Mouse (Mus musculus) lung, postnatal 14 days (tissue): ENCODE results near the gene Gas7.

ENCODE experiments used
- DNase-seq: peaks from one replicate; pipeline ENCODE4 v3.0.0; 2021

The Gas7 gene

GRCm38 (mm10) chr11:67536413-67536812, 81.2 kb downstream of the Gas7 start:
- no peak for DNase-seq

DNA sequence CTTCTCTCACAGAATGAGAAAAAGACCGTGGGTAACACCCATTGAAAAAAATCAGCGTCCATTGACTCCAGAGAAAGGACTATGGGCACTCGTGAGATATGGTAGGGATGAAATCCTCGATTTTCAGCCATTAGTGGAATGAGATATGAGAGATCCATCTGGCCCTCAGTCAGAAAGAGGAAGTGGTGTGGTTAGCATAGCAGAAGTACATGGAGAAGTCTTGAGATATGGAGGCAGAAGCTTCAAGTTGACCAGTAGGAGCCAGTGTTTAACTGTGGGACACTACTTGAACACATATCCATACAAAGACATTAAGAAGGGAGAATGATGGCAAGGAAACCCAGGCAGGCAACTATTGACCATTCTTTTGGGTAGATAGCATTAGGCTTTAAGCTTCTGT, 82.1 kb downstream of the Gas7 start:
- no peak for DNase-seq

GRCm38 (mm10) chr11:67538557-67538956, 83.3 kb downstream of the Gas7 start:
- DNase-seq: no peak

DNA sequence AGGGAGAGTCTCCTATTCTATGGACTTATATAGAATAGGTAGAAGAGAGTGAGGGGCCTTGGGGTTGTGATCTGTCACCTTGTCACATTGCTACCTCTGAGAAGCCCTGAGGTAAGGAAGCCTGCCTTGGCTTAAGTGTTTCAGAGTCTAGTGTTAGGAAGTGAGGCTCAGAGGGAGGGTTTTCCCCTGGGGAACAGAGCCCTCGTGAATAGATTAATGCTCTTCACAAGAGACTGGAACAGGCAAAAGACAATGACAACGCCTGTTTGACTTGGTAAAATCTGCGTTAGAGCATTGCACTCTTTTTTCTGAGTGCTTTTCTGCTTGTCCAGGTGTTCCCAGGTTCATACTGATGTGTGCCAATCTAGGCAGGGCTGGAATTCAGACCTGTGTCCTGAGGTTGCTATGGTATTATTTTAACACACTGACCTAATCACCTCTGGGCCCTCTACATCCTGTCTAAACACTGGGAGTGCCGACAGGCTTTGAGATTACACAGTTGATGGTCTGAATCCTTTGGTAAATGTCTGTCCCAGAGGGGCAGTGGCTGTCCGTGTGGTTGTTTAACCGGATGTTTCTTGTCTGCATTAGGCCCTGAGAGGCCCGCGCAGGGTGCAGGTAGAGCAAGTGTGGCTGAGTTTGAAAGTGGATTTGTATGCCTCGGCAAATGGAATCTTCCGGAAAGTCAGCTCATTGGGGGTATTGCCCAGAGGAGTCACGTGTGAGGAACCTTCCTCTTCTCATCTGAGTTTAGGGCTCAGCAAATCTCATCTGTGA, 89.6 kb downstream of the Gas7 start:
- DNase-seq: no peak

GRCm38 (mm10) chr11:67546582-67546981, 91.3 kb downstream of the Gas7 start:
- no peak for DNase-seq

DNA sequence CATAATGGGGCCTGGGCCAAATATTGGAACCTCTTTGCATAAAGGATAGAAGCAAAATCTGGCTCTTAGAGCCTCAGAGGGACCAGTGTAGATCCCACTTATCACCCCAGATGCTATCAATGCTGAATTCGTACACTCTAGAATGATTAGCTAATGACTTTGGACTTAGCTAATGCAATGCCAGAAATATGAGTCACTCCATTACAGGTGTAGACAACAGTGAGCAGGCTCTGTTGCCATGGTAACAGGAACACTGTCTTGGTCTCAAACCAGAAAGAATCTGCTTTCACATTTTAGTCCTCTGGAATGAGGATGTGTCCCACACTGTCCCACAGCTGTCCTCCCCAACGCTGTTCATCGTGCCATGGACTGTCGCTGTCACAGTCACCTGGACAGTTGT, 94.1 kb downstream of the Gas7 start:
- no peak for DNase-seq

GRCm38 (mm10) chr11:67549762-67550488, 94.7 kb downstream of the Gas7 start:
- no peak for DNase-seq

- DNase-seq: no peak
Observed at GRCm38 (mm10) chr11:67552400-67552799, 97.2 kb downstream of the Gas7 start.

DNA sequence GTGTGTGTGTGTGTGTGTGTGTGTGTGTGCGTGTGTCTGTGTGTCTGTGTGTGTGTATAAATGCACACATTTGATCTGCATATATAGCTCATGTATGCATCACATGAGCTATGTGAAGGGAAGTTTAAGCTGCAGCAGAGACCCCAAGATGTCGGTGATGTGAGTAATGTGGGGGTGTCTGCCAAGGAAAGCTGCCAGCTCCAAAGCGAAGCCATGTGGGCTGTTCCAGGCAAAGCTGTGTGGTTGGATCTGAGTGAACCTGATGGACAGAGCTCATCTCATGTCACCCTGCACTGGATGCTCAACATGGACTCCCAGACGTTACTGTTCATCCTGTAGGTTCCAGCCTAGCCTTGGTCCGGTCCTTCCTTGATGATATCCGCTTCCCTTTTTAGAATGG, 99.0 kb downstream of the Gas7 start:
- no peak for DNase-seq

DNA sequence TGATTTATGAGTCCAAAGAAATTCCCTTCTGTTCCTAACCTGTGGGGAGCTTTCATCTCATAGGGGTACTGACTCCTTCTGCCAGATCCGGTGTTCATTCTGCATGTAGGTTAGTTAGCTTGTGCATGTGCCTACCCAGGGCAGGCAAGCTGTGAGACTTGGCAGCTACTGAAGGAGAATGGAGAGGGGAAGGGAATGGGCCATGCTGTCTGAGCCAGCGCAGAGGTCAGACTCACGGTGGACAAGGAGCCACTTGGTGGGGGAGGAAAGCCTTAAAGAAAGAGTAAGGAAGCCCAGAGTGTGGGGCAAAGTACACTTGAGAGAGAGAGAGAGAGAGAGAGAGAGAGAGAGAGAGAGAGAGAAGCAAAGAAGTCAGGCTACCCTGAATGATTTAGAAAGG, 101.1 kb downstream of the Gas7 start:
- no peak for DNase-seq

DNA sequence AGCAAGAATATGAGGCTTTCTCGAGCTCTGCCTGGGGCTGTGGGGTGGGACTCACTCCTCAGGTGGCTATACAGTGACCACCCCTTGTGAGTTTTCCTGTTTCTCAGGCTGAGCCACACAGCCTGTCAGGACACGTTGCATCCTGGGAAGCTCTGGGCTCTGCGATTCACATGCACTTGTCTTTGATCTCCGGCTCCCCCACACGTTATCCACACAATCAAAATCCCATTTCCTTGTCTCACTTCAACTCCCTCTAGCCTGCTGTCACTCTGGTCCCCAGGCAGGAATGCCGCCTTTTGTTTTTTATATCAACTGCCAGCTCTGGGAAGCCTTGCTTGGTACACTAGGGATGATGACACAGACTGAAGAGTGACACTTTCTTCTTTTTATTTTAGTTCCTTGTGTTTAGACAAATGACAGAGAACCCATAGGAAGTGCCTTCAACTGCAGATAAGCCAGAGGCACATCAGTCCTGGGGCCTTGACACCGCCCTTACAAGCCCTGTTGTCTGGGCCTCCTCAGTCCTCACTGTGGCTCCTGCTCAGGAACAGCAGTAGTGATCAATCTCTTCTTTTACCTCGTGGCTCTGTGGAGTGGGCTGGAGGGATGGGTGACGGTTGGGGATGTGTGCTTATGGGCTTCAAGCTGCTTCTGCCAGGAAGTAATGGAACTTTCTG, 103.7 kb downstream of the Gas7 start:
- peak; percentile 27 for DNase-seq

DNA sequence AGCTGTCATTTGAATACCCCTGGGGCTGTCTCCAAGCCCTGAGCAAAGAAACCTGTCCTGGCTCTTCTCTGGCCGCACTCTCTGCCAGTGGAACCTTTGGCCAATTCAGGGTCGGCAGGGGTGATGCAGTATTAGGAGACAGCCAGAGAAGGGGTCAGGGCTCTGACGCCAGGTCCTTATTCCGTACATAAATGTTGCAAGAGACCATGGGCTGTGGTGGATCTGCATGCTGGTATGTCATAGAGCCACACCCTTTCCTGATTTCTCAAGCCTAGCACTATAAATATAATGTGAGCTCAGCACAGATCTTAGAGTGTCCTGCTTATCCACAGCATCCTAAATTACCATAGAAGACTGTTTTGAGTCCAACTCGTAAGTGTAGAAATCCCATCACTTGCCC, 104.3 kb downstream of the Gas7 start:
- DNase-seq: peak; percentile 32

DNA sequence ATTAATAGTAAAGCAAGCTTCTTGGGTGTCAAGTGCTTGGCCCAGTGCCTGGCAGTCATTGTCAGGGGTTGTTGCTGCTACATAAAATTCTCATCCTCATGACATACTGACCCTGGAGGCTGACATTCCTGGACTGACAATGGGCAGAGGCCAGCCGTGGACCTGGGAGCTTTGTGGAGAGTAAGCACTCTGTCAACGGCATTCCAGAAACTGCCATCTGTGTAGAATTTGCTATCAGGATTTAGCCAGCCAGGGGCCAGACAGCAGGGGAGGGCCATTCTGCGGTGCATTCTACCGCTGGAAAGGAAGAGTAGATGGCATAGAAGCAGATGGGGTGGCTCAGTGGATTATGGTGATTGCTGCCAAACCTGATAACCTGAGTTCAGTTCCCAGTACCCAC, 106.4 kb downstream of the Gas7 start:
- no peak for DNase-seq

- DNase-seq: no peak
Observed at GRCm38 (mm10) chr11:67563141-67563540, 107.9 kb downstream of the Gas7 start.

GRCm38 (mm10) chr11:67564003-67564637, 108.9 kb downstream of the Gas7 start:
- DNase-seq: no peak

DNA sequence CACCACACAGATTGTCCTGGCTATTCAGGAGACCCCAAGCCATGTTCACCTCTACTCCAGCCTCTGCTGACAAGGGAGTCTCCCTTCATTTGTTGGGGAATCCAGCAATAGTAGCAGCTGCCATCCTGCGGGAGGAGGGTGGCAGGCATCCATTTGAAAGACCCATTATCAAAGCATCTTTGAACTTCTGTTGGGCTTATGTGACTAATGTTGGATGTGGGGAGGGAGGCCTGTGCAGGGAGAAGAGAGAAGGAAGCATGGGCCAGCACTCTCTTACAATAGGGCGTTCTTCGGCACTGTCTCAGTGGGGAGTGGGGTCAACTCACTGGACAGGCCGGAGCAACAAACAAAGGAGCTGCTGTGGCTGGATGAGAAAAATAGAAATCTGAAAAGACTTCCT, 110.3 kb downstream of the Gas7 start:
- DNase-seq: no peak

DNA sequence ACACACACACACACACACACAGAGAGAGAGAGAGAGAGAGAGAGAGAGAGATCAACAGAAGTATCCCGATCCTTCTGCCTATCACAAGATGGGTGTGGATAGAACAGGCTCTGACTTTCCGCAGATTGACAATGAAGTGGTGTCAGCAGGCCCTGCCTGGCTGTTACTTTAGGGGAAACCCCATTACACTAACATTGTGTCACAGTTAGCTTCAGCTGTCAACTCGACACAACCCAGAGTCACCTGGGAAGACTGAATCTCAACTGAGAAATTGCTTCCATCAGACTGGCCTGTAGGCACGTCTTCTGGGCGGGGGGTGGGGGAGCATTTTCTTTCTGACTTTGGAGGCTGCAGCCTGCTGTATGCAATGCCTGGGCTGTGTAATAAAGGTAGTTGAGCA, 111.5 kb downstream of the Gas7 start:
- DNase-seq: no peak

GRCm38 (mm10) chr11:67567184-67567583, 111.9 kb downstream of the Gas7 start:
- no peak for DNase-seq

GRCm38 (mm10) chr11:67567991-67568390, 112.8 kb downstream of the Gas7 start:
- DNase-seq: no peak

GRCm38 (mm10) chr11:67568815-67569214, 113.6 kb downstream of the Gas7 start:
- DNase-seq: no peak

- peak; percentile 33 for DNase-seq
Observed at GRCm38 (mm10) chr11:67570947-67571346, 115.7 kb downstream of the Gas7 start.

GRCm38 (mm10) chr11:67574344-67574743, 119.1 kb downstream of the Gas7 start:
- DNase-seq: no peak

- DNase-seq: no peak
Observed at GRCm38 (mm10) chr11:67577472-67577871, 122.2 kb downstream of the Gas7 start.
